Mouse (Mus musculus): ENCODE measurements around the gene Atp5e. TPM values are rescaled to one million over a fixed set of nuclear protein-coding genes. Genes with fewer than 3 reads are reported as not detected.

Atp5e gene
- total and polyA plus RNA-seq, 3 experiments = 251 to 699 (median 673) TPM

Other genes with a start within 250 kb of the Atp5e start
- 393 and 452 TPM in 2 replicates for gene Gnas, start 179.8 kb downstream of the Atp5e start, total RNA-seq (2012; rRNA removed)
- 365 and 369 TPM in 2 replicates for gene Gnas, start 179.8 kb downstream of the Atp5e start, total RNA-seq (2014; rRNA removed)
- 502 and 537 TPM in 2 replicates for gene Gnas, start 179.8 kb downstream of the Atp5e start, polyA plus RNA-seq (2012; ENCODE audit: insufficient read length, low read depth)
- gene Gm20721, start 117.4 kb downstream of the Atp5e start, total RNA-seq (2012; rRNA removed) = 48.9 and 55.7 TPM in 2 replicates
- not detected in 2 replicates for gene Gm20721, start 117.4 kb downstream of the Atp5e start, total RNA-seq (2014; rRNA removed)
- gene Gm20721, start 117.4 kb downstream of the Atp5e start, polyA plus RNA-seq (2012; ENCODE audit: insufficient read length, low read depth) = 259 and 363 TPM in 2 replicates
- 44.6 and 45.2 TPM in 2 replicates for gene Nelfcd, start 48.3 kb downstream of the Atp5e start, total RNA-seq (2012; rRNA removed)
- 39.1 and 41.5 TPM in 2 replicates for gene Nelfcd, start 48.3 kb downstream of the Atp5e start, total RNA-seq (2014; rRNA removed)
- 50.5 and 52.3 TPM in 2 replicates for gene Nelfcd, start 48.3 kb downstream of the Atp5e start, polyA plus RNA-seq (2012; ENCODE audit: insufficient read length, low read depth)
- gene Ctsz, start 25.1 kb downstream of the Atp5e start, total RNA-seq (2012; rRNA removed) = 417 and 423 TPM in 2 replicates
- 135 and 141 TPM in 2 replicates for gene Ctsz, start 25.1 kb downstream of the Atp5e start, total RNA-seq (2014; rRNA removed)
- gene Ctsz, start 25.1 kb downstream of the Atp5e start, polyA plus RNA-seq (2012; ENCODE audit: insufficient read length, low read depth) = 219 and 264 TPM in 2 replicates
- gene Tubb1, start 13.4 kb downstream of the Atp5e start, total RNA-seq (2012; rRNA removed) = not detected in 2 replicates
- gene Tubb1, start 13.4 kb downstream of the Atp5e start, total RNA-seq (2014; rRNA removed) = not detected in 2 replicates
- not detected in 2 replicates for gene Tubb1, start 13.4 kb downstream of the Atp5e start, polyA plus RNA-seq (2012; ENCODE audit: insufficient read length, low read depth)
- gene Prelid3b, start 9.0 kb upstream of the Atp5e start, total RNA-seq (2012; rRNA removed) = 90.3 and 123 TPM in 2 replicates
- 187 TPM in 2 replicates for gene Prelid3b, start 9.0 kb upstream of the Atp5e start, total RNA-seq (2014; rRNA removed)
- gene Prelid3b, start 9.0 kb upstream of the Atp5e start, polyA plus RNA-seq (2012; ENCODE audit: insufficient read length, low read depth) = 179 TPM in 2 replicates
- 0.59 TPM in 2 replicates for gene Zfp831, start 179.4 kb upstream of the Atp5e start, total RNA-seq (2012; rRNA removed)
- 0.48 and 0.58 TPM in 2 replicates for gene Zfp831, start 179.4 kb upstream of the Atp5e start, total RNA-seq (2014; rRNA removed)
- gene Zfp831, start 179.4 kb upstream of the Atp5e start, polyA plus RNA-seq (2012; ENCODE audit: insufficient read length, low read depth) = 0.91 and 0.99 TPM in 2 replicates